Mouse (Mus musculus) ES-Bruce4 (cell line): Measurements from ENCODE around the gene Zfp512b. TPM values are rescaled to one million over a fixed set of nuclear protein-coding genes. Genes with fewer than 3 reads are reported as not detected.

Source experiments
- H3K27ac ChIP-seq: 2 replicates; pipeline ENCODE4 v1.5.1; 2012; ENCODE audit warnings: low read length, inconsistent platforms; ENCODE audit not compliant: insufficient read depth
- H3K27me3 ChIP-seq: 2 replicates; pipeline ENCODE4 v1.6.1; 2012; ENCODE audit warnings: mild to moderate bottlenecking, low read length, inconsistent platforms; ENCODE audit not compliant: control insufficient read depth, poor library complexity, insufficient read depth, severe bottlenecking
- H3K36me3 ChIP-seq: 2 replicates; pipeline ENCODE4 v1.6.1; 2012; ENCODE audit warnings: inconsistent platforms, mild to moderate bottlenecking, low read length, moderate library complexity; ENCODE audit not compliant: control insufficient read depth, poor library complexity, insufficient read depth, severe bottlenecking
- H3K4me1 ChIP-seq: one replicate; pipeline ENCODE4 v1.8.1; 2011; ENCODE audit warnings: low read length; ENCODE audit not compliant: control insufficient read depth, insufficient read depth
- H3K4me3 ChIP-seq: 2 replicates; pipeline ENCODE4 v1.5.1; 2011; ENCODE audit warnings: low read depth, mild to moderate bottlenecking, low read length
- H3K9ac ChIP-seq: 2 replicates; pipeline ENCODE4 v1.6.1; 2012; ENCODE audit warnings: low read depth, mild to moderate bottlenecking, inconsistent platforms; ENCODE audit not compliant: poor library complexity, severe bottlenecking
- H3K9me3 ChIP-seq: replicated peaks from 2 replicates; pipeline ENCODE4 v1.6.1; 2012; ENCODE audit warnings: mild to moderate bottlenecking, low read length, inconsistent platforms; ENCODE audit not compliant: control insufficient read depth, poor library complexity, insufficient read depth, severe bottlenecking
- CTCF ChIP-seq: IDR thresholded peaks from one replicate; pipeline ENCODE4 v1.8.1; 2011; ENCODE audit warnings: low read depth, low read length
- EP300 ChIP-seq: IDR thresholded peaks from 2 replicates; pipeline ENCODE4 v1.6.1; 2011; ENCODE audit warnings: low read depth, low read length; ENCODE audit not compliant: insufficient read depth
- POLR2A ChIP-seq: IDR thresholded peaks from one replicate; pipeline ENCODE4 v1.8.1; 2011; ENCODE audit warnings: low read length; ENCODE audit not compliant: insufficient read depth
- polyA plus RNA-seq: library from polyadenylated mRNA; stranded (reverse); fragments of >200 nt; gene quantifications from 2 replicates; pipeline ENCODE4 v1.2.4, GENCODE M21; 2011; ENCODE audit warnings: low read depth; ENCODE audit not compliant: missing spikeins, insufficient read depth, insufficient read length

Gene Zfp512b
- 14.6 and 14.7 TPM in 2 replicates for polyA plus RNA-seq

GRCm38 (mm10) chr2:181592231-181593041 lies at the start of gene Zfp512b:
Gene Zfp512b (minus strand): TSS chr2:181592803.
- H3K4me3 ChIP-seq, result peak within 1 kb of the TSS; percentile 89
- no peaks in the 10 kb centered on the region for H3K27me3 ChIP-seq
- H3K4me1 ChIP-seq, result no peaks in the 10 kb centered on the region
- no peaks in the 10 kb centered on the region for H3K9me3 ChIP-seq
- 0 out of 2 replicates have a peak, but pooled peaks cover 2% of the 10 kb centered on the region for H3K36me3 ChIP-seq
- H3K9ac ChIP-seq, result peak within 1 kb of the TSS; percentile 98
- TF ChIP-seq CTCF, result no peak
- no peak for TF ChIP-seq EP300
- peak; percentile 60 for TF ChIP-seq POLR2A
- no peak within 1 kb of the TSS for H3K27ac ChIP-seq

DNA sequence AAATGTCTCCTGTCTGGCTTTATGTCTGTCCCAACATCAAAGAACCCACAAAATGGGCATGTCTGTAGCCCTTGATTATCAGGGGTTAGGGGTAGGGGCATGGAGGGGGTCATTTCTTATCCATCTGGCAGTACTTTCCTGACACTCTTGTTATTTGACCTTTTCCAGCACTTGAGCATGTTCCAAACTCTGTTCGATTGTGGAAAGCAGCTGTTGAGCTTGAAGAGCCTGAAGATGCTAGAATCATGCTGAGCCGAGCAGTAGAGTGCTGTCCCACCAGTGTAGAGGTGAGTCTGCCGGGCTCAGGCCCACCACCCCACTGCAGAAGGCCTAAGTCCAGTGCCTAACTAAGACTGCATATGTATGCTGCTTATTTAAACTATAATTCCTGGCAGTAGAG lies 43.3 kb upstream of the Zfp512b start:
- no peak overlapping the region for H3K27ac ChIP-seq
- H3K36me3 ChIP-seq, result peaks cover 55% of the 10 kb centered on the region
- no peak overlapping the region for H3K9ac ChIP-seq
- no peaks in the 10 kb centered on the region for H3K9me3 ChIP-seq
- H3K27me3 ChIP-seq, result no peaks in the 10 kb centered on the region
- no peaks in the 10 kb centered on the region for H3K4me1 ChIP-seq
- no peak overlapping the region for H3K4me3 ChIP-seq
- TF ChIP-seq EP300, result no peak
- TF ChIP-seq POLR2A, result no peak
- TF ChIP-seq CTCF, result no peak

GRCm38 (mm10) chr2:181632624-181633023 lies 40.0 kb upstream of the Zfp512b start:
- H3K27me3 ChIP-seq, result no peaks in the 10 kb centered on the region
- TF ChIP-seq CTCF (no peak), EP300 (no peak), POLR2A (no peak)
- H3K27ac ChIP-seq, result no peak overlapping the region
- no peak overlapping the region for H3K9ac ChIP-seq
- no peak overlapping the region for H3K4me3 ChIP-seq
- H3K9me3 ChIP-seq, result no peaks in the 10 kb centered on the region
- H3K4me1 ChIP-seq, result no peaks in the 10 kb centered on the region
- H3K36me3 ChIP-seq, result peaks cover 44% of the 10 kb centered on the region

DNA sequence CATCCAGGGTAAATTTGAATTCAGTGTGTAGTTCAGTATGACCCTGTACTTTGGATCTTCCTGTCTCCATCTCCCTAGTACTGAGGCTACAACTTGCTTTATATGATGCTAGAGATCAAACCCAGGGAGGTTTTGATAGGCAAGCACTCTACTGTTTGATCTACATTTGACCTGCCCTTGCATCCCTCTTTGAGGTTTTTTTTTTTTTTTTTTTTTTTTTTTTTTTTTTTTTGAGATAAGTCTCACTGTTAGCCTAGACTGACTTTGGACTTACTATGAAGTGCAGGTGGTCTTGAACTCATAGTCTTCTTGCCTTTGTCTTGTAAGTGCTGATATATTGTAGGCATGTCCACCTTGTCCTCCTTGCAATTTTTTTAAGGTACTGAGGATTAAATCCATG lies 35.9 kb upstream of the Zfp512b start:
- H3K36me3 ChIP-seq, result peaks cover 25% of the 10 kb centered on the region
- no peaks in the 10 kb centered on the region for H3K4me1 ChIP-seq
- TF ChIP-seq EP300, result no peak
- no peak for TF ChIP-seq CTCF
- TF ChIP-seq POLR2A, result no peak

GRCm38 (mm10) chr2:181623401-181623800 lies 30.8 kb upstream of the Zfp512b start:
- TF ChIP-seq POLR2A (no peak), EP300 (no peak), CTCF (no peak)
- Histone ChIP-seq H3K4me3 (no peak overlapping the region), H3K9ac (no peak overlapping the region), H3K36me3 (peaks cover 29% of the 10 kb centered on the region), H3K27me3 (no peaks in the 10 kb centered on the region), H3K4me1 (no peaks in the 10 kb centered on the region), H3K27ac (no peak overlapping the region), H3K9me3 (no peaks in the 10 kb centered on the region)

More for the DNA sequence above, 35.9 kb upstream of the Zfp512b start:
- no peaks in the 10 kb centered on the region for H3K27me3 ChIP-seq
- no peak overlapping the region for H3K9ac ChIP-seq
- H3K4me3 ChIP-seq, result no peak overlapping the region
- no peak overlapping the region for H3K27ac ChIP-seq
- no peaks in the 10 kb centered on the region for H3K9me3 ChIP-seq

DNA sequence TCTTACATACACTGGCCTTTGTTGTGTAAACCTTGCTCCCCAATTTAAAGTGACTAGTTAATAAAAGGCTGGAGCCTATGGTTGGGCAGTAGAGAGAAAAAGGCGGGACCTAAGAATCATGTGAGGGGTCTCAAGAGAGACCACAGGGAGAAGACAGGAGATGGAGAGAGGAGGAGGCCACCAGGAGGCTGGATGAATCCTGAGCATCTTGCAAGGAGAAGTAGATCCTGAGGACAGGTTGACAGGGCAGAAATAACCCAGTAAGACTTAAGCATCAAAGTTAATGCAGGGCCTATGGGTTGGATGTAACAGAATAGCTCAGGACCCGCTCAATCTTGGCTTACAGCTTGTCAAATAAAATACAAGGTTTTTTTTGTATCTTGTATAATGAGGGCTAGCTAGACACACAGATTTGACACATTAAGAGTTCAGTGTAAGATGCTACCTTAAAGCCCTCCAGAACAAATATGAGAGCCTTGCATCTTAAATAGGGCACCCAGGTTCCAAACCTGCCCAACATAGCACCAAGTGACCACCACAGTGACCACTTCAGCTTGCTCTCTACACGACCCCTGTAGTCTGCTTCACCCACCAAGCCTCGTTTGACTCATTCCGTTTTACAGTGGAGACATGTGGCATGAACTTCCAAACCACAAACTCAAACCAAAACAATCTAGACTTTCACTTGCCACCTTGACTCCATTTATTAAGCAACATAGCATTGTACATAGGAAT lies 26.3 kb upstream of the Zfp512b start:
- Histone ChIP-seq H3K9ac (no peak overlapping the region), H3K4me1 (no peaks in the 10 kb centered on the region), H3K4me3 (no peak overlapping the region), H3K9me3 (no peaks in the 10 kb centered on the region), H3K27ac (no peak overlapping the region), H3K36me3 (peaks cover 22% of the 10 kb centered on the region), H3K27me3 (no peaks in the 10 kb centered on the region)
- no peak for TF ChIP-seq POLR2A
- no peak for TF ChIP-seq CTCF
- no peak for TF ChIP-seq EP300
